Mouse (Mus musculus): Measurements from ENCODE around the gene Jak1. TPM values are rescaled to one million over a fixed set of nuclear protein-coding genes. Genes with fewer than 3 reads are reported as not detected.

The Jak1 gene
- polyA plus RNA-seq, 1 experiment from 2014 or later = 71.9 TPM

- no peak overlapping the region for H3K4me2 ChIP-seq (ENCODE audit: low read length)
- TF ChIP-seq CTCF (IDR thresholded peaks at IDR 0.05; ENCODE audit: low read depth) = no peak
- 30% methylated on average over 1 of the region's 1 CpGs for WGBS
- peaks cover 7% of the 10 kb centered on the region; the same call in 1 of the 2 replicates for H3K4me1 ChIP-seq (replicated peaks; ENCODE audit: insufficient read depth, low read length)
- DNase-seq (ENCODE audit: low spot score) (no peak), ATAC-seq (replicated peaks; ENCODE audit: low FRiP score, low read depth) (no peak)
- no peaks in the 10 kb centered on the region for H3K27me3 ChIP-seq (ENCODE audit: insufficient read depth, low read length)
- H3K9me3 ChIP-seq (replicated peaks; ENCODE audit: low read length) = no peaks in the 10 kb centered on the region
- H3K36me3 ChIP-seq (ENCODE audit: insufficient read depth, low read length) = no peaks in the 10 kb centered on the region
- H3K27ac ChIP-seq = no peak overlapping the region
- H3K4me3 ChIP-seq (replicated peaks; ENCODE audit: low read depth, low read length) = no peak overlapping the region
- H3K9ac ChIP-seq (ENCODE audit: low read depth, low read length) = no peak overlapping the region
Observed at GRCm38 (mm10) chr4:101234753-101235152, 30.3 kb downstream of the Jak1 start.

- DNase-seq (ENCODE audit: low spot score) = peak; percentile 55
- Histone ChIP-seq H3K9me3 (replicated peaks; ENCODE audit: low read length) (no peaks in the 10 kb centered on the region), H3K4me2 (ENCODE audit: low read length) (no peak overlapping the region), H3K36me3 (ENCODE audit: insufficient read depth, low read length) (no peaks in the 10 kb centered on the region), H3K27me3 (ENCODE audit: insufficient read depth, low read length) (no peaks in the 10 kb centered on the region), H3K4me3 (replicated peaks; ENCODE audit: low read depth, low read length) (no peak overlapping the region), H3K27ac (no peak overlapping the region), H3K4me1 (replicated peaks; ENCODE audit: insufficient read depth, low read length) (peaks cover 7% of the 10 kb centered on the region; the same call in 1 of the 2 replicates), H3K9ac (ENCODE audit: low read depth, low read length) (no peak overlapping the region)
- TF ChIP-seq CTCF (IDR thresholded peaks at IDR 0.05; ENCODE audit: low read depth) = no peak
- ATAC-seq (replicated peaks; ENCODE audit: low FRiP score, low read depth) = 0 out of 2 replicates have a peak, but pooled peaks have one; percentile 18
- 73% methylated on average over 1 of the region's 1 CpGs for WGBS
Observed at GRCm38 (mm10) chr4:101234332-101234731, 30.8 kb downstream of the Jak1 start.

GRCm38 (mm10) chr4:101230621-101231020 lies 34.5 kb downstream of the Jak1 start:
- Histone ChIP-seq H3K9ac (ENCODE audit: low read depth, low read length) (no peak overlapping the region), H3K36me3 (ENCODE audit: insufficient read depth, low read length) (no peaks in the 10 kb centered on the region), H3K4me1 (replicated peaks; ENCODE audit: insufficient read depth, low read length) (peaks cover 15% of the 10 kb centered on the region; the same call in 1 of the 2 replicates), H3K4me3 (replicated peaks; ENCODE audit: low read depth, low read length) (no peak overlapping the region), H3K27me3 (ENCODE audit: insufficient read depth, low read length) (no peaks in the 10 kb centered on the region), H3K4me2 (ENCODE audit: low read length) (no peak overlapping the region), H3K9me3 (replicated peaks; ENCODE audit: low read length) (no peaks in the 10 kb centered on the region), H3K27ac (no peak overlapping the region)
- 81% methylated on average over 2 of the region's 2 CpGs for WGBS
- DNase-seq (ENCODE audit: low spot score) (no peak), ATAC-seq (replicated peaks; ENCODE audit: low FRiP score, low read depth) (no peak)
- TF ChIP-seq CTCF (IDR thresholded peaks at IDR 0.05; ENCODE audit: low read depth) = no peak

GRCm38 (mm10) chr4:101227398-101227797 lies 37.7 kb downstream of the Jak1 start:
- H3K4me1 ChIP-seq (replicated peaks; ENCODE audit: insufficient read depth, low read length) = peaks cover 9% of the 10 kb centered on the region; the same call in 1 of the 2 replicates
- WGBS = 35% methylated on average over 3 of the region's 3 CpGs
- H3K27ac ChIP-seq = no peak overlapping the region
- no peaks in the 10 kb centered on the region for H3K9me3 ChIP-seq (replicated peaks; ENCODE audit: low read length)
- no peaks in the 10 kb centered on the region for H3K36me3 ChIP-seq (ENCODE audit: insufficient read depth, low read length)
- peak; percentile 55 for DNase-seq (ENCODE audit: low spot score)
- H3K9ac ChIP-seq (ENCODE audit: low read depth, low read length) = no peak overlapping the region
- TF ChIP-seq CTCF (IDR thresholded peaks at IDR 0.05; ENCODE audit: low read depth) = no peak
- no peaks in the 10 kb centered on the region for H3K27me3 ChIP-seq (ENCODE audit: insufficient read depth, low read length)
- no peak for ATAC-seq (replicated peaks; ENCODE audit: low FRiP score, low read depth)
- H3K4me2 ChIP-seq (ENCODE audit: low read length) = no peak overlapping the region
- no peak overlapping the region for H3K4me3 ChIP-seq (replicated peaks; ENCODE audit: low read depth, low read length)

- Histone ChIP-seq H3K9me3 (replicated peaks; ENCODE audit: low read length) (no peaks in the 10 kb centered on the region), H3K27ac (no peak overlapping the region), H3K9ac (ENCODE audit: low read depth, low read length) (no peak overlapping the region), H3K27me3 (ENCODE audit: insufficient read depth, low read length) (no peaks in the 10 kb centered on the region), H3K4me1 (replicated peaks; ENCODE audit: insufficient read depth, low read length) (peaks cover 9% of the 10 kb centered on the region; the same call in 1 of the 2 replicates), H3K4me2 (ENCODE audit: low read length) (no peak overlapping the region), H3K36me3 (ENCODE audit: insufficient read depth, low read length) (no peaks in the 10 kb centered on the region), H3K4me3 (replicated peaks; ENCODE audit: low read depth, low read length) (no peak overlapping the region)
- TF ChIP-seq CTCF (IDR thresholded peaks at IDR 0.05; ENCODE audit: low read depth) = no peak
- no peak for ATAC-seq (replicated peaks; ENCODE audit: low FRiP score, low read depth)
- DNase-seq (ENCODE audit: low spot score) = no peak
- WGBS = 91% methylated on average over 5 of the region's 5 CpGs
Observed at GRCm38 (mm10) chr4:101225984-101226383, 39.1 kb downstream of the Jak1 start.

GRCm38 (mm10) chr4:101220946-101221345 lies 44.1 kb downstream of the Jak1 start:
- TF ChIP-seq CTCF (IDR thresholded peaks at IDR 0.05; ENCODE audit: low read depth) = no peak
- DNase-seq (ENCODE audit: low spot score) (peak; percentile 42), ATAC-seq (replicated peaks; ENCODE audit: low FRiP score, low read depth) (no peak)
- no peaks in the 10 kb centered on the region for H3K36me3 ChIP-seq (ENCODE audit: insufficient read depth, low read length)
- no peaks in the 10 kb centered on the region for H3K9me3 ChIP-seq (replicated peaks; ENCODE audit: low read length)
- 49% methylated on average over 2 of the region's 2 CpGs for WGBS
- no peak overlapping the region for H3K9ac ChIP-seq (ENCODE audit: low read depth, low read length)
- no peak overlapping the region for H3K27ac ChIP-seq
- H3K4me2 ChIP-seq (ENCODE audit: low read length) = no peak overlapping the region
- H3K4me3 ChIP-seq (replicated peaks; ENCODE audit: low read depth, low read length) = no peak overlapping the region
- no peaks in the 10 kb centered on the region for H3K27me3 ChIP-seq (ENCODE audit: insufficient read depth, low read length)
- H3K4me1 ChIP-seq (replicated peaks; ENCODE audit: insufficient read depth, low read length) = no peaks in the 10 kb centered on the region

- DNase-seq (ENCODE audit: low spot score) (no peak), ATAC-seq (replicated peaks; ENCODE audit: low FRiP score, low read depth) (no peak)
- H3K36me3 ChIP-seq (ENCODE audit: insufficient read depth, low read length) = no peaks in the 10 kb centered on the region
- TF ChIP-seq CTCF (IDR thresholded peaks at IDR 0.05; ENCODE audit: low read depth) = no peak
- H3K9ac ChIP-seq (ENCODE audit: low read depth, low read length) = no peak overlapping the region
- no peaks in the 10 kb centered on the region for H3K9me3 ChIP-seq (replicated peaks; ENCODE audit: low read length)
- no peak overlapping the region for H3K4me2 ChIP-seq (ENCODE audit: low read length)
- H3K27ac ChIP-seq = no peak overlapping the region
- no peaks in the 10 kb centered on the region for H3K4me1 ChIP-seq (replicated peaks; ENCODE audit: insufficient read depth, low read length)
- no peaks in the 10 kb centered on the region for H3K27me3 ChIP-seq (ENCODE audit: insufficient read depth, low read length)
- H3K4me3 ChIP-seq (replicated peaks; ENCODE audit: low read depth, low read length) = no peak overlapping the region
- 78% methylated on average over 2 of the region's 2 CpGs for WGBS
Observed at GRCm38 (mm10) chr4:101219839-101220238, 45.2 kb downstream of the Jak1 start.

Measured in kidney, postnatal 0 days (tissue).